ENCODE assay signal across 9 mouse cellular contexts in genomic region chr11:95770720-95771364, GRCm38 (mm10). TPM values are rescaled to one million over a fixed set of nuclear protein-coding genes. Genes with fewer than 3 reads are reported as not detected.
DNase-seq lines count a peak whose midpoint lies in the region; TF ChIP-seq lines count a peak whose summit lies in the region.
"Had no signal": no experiment of that assay in that cellular context is flagged by ENCODE, and none has a peak within 500 bp of the region (broad histone marks: within the 10 kb centered on the region; RNA-seq: fewer than 3 reads in every experiment).

No protein-coding gene starts in this region.

- H3K9ac ChIP-seq in liver, adult 2 months (ENCODE audit: low read depth, low read length) = no peak overlapping the region

- H3K36me3 ChIP-seq in liver, adult 2 months (ENCODE audit: control insufficient read depth, insufficient read depth, low read length) = peaks cover 10% of the 10 kb centered on the region; the same call in 1 of the 2 replicates

- no peaks in the 10 kb centered on the region for H3K79me2 ChIP-seq in liver, adult 2 months (ENCODE audit: control insufficient read depth, insufficient read depth, low read length)

- WGBS in liver, adult 2 months = 72% methylated on average over 9 of the region's 9 CpGs

- TF ChIP-seq POLR2A in liver, adult 2 months (IDR thresholded peaks at IDR 0.05; ENCODE audit: extremely low read depth, insufficient read depth, low read length) = no peak

- TF ChIP-seq CTCF in liver, adult 2 months (IDR thresholded peaks at IDR 0.05; ENCODE audit: low read depth, low read length) = no peak

- H3K4me3 ChIP-seq in liver, adult 2 months (ENCODE audit: insufficient read depth, low read depth, low read length) = no peak overlapping the region

- H3K27ac ChIP-seq in liver, adult 2 months (replicated peaks; ENCODE audit: insufficient read depth, low read depth, low read length) = peak overlapping the region; percentile 1

- peaks cover 3% of the 10 kb centered on the region for H3K4me1 ChIP-seq in liver, adult 2 months (ENCODE audit: control insufficient read depth, insufficient read depth, low read length)

- no peaks in the 10 kb centered on the region for H3K27me3 ChIP-seq in liver, adult 2 months (ENCODE audit: control insufficient read depth, insufficient read depth, low read length)
- H3K27me3 ChIP-seq: Patski had no signal

- peak; percentile 36 for DNase-seq in gastrocnemius, adult 18-20 months (ENCODE audit: low spot score)
- no peak for DNase-seq in gastrocnemius, postnatal 14 days
- DNase-seq in 3T3-L1 (ENCODE audit: low read depth, low spot score) = peak; percentile 62
- peak; percentile 54 for DNase-seq in c-Kit-positive CD71-positive TER-119-positive erythroid progenitor cells, embryonic 14.5 days (ENCODE audit: low spot score)
- DNase-seq in liver, adult 2 months (ENCODE audit: extremely low read depth, low read depth, low spot score) = no peak
- peak; percentile 8 for DNase-seq in telencephalon, adult 2 months (ENCODE audit: low read depth, low spot score)
- no peak for DNase-seq in adrenal gland, adult 8-10 months
- no peak for DNase-seq in layer of hippocampus, adult 9-10 months (ENCODE audit: low spot score)

- intact Hi-C loops in gastrocnemius, postnatal 14 days (cut with DNase I; ENCODE audit: low total_unique reads) = loop anchor here (5.0 kb wide), 1 partner anchor 56 kb away; no protein-coding TSS in a partner anchor

RNA-seq across cellular contexts. Expression of gene B130006D01Rik, which starts 47.5 kb away (rescaled TPM):
- total RNA-seq in gastrocnemius, adult 18-20 months (2021) = under 1 TPM; 0.09 to 0.27 TPM
- under 1 TPM; 0.24 to 0.25 TPM for total RNA-seq in gastrocnemius, postnatal 14 days (2021)
- total RNA-seq in liver, adult 2 months (2014; rRNA removed) = 1.0 and 1.9 TPM in 2 replicates
- 0.02 and 0.10 TPM in 2 replicates for polyA plus RNA-seq in liver, adult 2 months (2012; rRNA removed)
- total RNA-seq in adrenal gland, adult 8-10 months (2022) = 1 to 10 TPM in 2 of 4 experiments, under 1 TPM in 2; 0.67 to 2.3 (median 1.1) TPM

RNA-seq across cellular contexts. Expression of gene Phospho1, which starts 53.5 kb away (rescaled TPM):
- 100 to 1,000 TPM; 355 to 388 TPM for total RNA-seq in gastrocnemius, adult 18-20 months (2021)
- total RNA-seq in gastrocnemius, postnatal 14 days (2021) = 100 to 1,000 TPM; 148 to 155 TPM
- total RNA-seq in liver, adult 2 months (2014; rRNA removed) = 1.6 TPM in 2 replicates
- polyA plus RNA-seq in liver, adult 2 months (2012; rRNA removed) = 31.8 and 32.8 TPM in 2 replicates
- total RNA-seq in adrenal gland, adult 8-10 months (2022) = 100 to 1,000 TPM in 2 of 4 experiments, 10 to 100 TPM in 2; 61.9 to 148 (median 104) TPM

RNA-seq across cellular contexts. Expression of gene Zfp652, which starts 58.4 kb away (rescaled TPM):
- 100 to 1,000 TPM; 105 to 128 TPM for total RNA-seq in gastrocnemius, adult 18-20 months (2021)
- 10 to 100 TPM; 42.0 to 43.1 TPM for total RNA-seq in gastrocnemius, postnatal 14 days (2021)
- 9.1 and 12.7 TPM in 2 replicates for total RNA-seq in liver, adult 2 months (2014; rRNA removed)
- polyA plus RNA-seq in liver, adult 2 months (2012; rRNA removed) = 10.5 and 11.1 TPM in 2 replicates
- 10 to 100 TPM; 44.7 to 57.9 (median 51.7) TPM for total RNA-seq in adrenal gland, adult 8-10 months (2022)

Comparison
In these comparisons a context has a peak if more than half of its experiments do, and no peak if none do; other contexts are left out.
1. DNase-seq: peak in gastrocnemius, adult 18-20 months (single experiment), 3T3-L1 (single experiment), c-Kit-positive CD71-positive TER-119-positive erythroid progenitor cells, embryonic 14.5 days (single experiment) and telencephalon, adult 2 months (single experiment); none in gastrocnemius, postnatal 14 days (single experiment), liver, adult 2 months (single experiment), adrenal gland, adult 8-10 months (single experiment) and layer of hippocampus, adult 9-10 months (single experiment).
2. RNA of gene Phospho1, which starts 53.5 kb away (total RNA-seq): 355 to 388 TPM in gastrocnemius, adult 18-20 months, 148 to 155 TPM in gastrocnemius, postnatal 14 days and 61.9 to 148 TPM in adrenal gland, adult 8-10 months; 1.6 TPM in liver, adult 2 months; every median in the first group is over 10 times any median in the second.